Mouse (Mus musculus) cerebellum, adult 2 months (tissue): ENCODE data around the gene Golga4.

Source experiments
- CTCF ChIP-seq: fragments of 200-500 bp; IDR thresholded peaks from 2 replicates; pipeline ENCODE4 v1.5.1; 2011; ENCODE audit warnings: low read depth, mild to moderate bottlenecking, control low read depth, low read length, moderate library complexity, borderline replicate concordance; ENCODE audit not compliant: insufficient read depth
- POLR2A ChIP-seq: fragments of 200-500 bp; IDR thresholded peaks from 2 replicates; pipeline ENCODE4 v1.6.1; 2011; ENCODE audit warnings: low read length, control low read depth, borderline replicate concordance; ENCODE audit not compliant: insufficient read depth

- TF ChIP-seq CTCF (no peak), POLR2A (no peak)
Observed at GRCm38 (mm10) chr9:118479508-118480291, 26.4 kb upstream of the Golga4 start.
